Mouse (Mus musculus): ENCODE measurements around the gene Cnn3.

Cnn3 gene

DNA sequence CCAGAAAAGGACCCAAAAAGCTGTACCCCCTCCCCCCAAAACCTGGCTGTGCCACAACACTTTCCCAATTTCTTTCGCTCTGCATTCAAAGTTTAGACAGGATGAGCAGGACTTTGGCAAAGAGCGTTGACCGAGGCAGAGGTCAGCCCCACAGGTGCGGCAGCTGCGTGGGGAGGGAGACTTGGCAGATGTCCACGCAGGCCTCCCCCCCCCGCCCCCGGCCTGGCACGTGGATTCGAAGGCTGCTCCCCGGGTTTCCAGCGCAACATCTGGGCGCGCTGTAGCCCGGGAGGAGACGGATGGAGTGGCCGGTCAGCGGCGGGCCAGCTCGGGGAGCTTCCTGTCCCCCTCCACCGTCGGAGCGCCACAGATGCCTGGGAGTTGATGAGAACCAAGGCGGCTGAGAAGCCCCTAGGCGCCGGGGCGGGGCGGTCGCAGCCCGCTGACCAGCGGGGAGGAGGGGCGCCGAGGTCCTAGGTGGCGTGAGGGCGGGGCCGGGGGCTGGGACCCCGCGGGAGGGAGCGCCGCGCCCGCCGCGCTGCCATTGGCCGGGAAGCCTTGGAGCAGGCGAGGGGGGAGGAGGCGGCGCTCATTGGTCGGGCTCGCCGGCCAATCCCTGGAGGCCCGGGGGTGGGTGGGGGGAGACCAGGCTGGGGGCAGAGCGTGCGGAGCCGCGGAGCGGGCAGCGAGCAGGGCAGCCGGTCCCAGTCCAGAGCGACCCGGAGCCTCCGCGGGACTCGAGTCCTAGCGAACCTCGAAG is at the start of gene Cnn3:
Gene Cnn3 (plus strand): TSS at position 637 of the 760 bp plus-strand sequence.
- DNase-seq (ENCODE audit: low read depth, low spot score): peak; percentile 91

- DNase-seq (ENCODE audit: low read depth, low spot score): no peak
Measured at GRCm38 (mm10) chr3:121378708-121379612, 47.3 kb upstream of the Cnn3 start.

- no peak for DNase-seq (ENCODE audit: low read depth, low spot score)
Measured at GRCm38 (mm10) chr3:121379699-121380098, 46.6 kb upstream of the Cnn3 start.

GRCm38 (mm10) chr3:121387471-121388009 is 38.8 kb upstream of the Cnn3 start:
- DNase-seq (ENCODE audit: low read depth, low spot score): no peak

GRCm38 (mm10) chr3:121389366-121389765 is 36.9 kb upstream of the Cnn3 start:
- DNase-seq (ENCODE audit: low read depth, low spot score): no peak

GRCm38 (mm10) chr3:121389860-121390530 is 36.3 kb upstream of the Cnn3 start:
- DNase-seq (ENCODE audit: low read depth, low spot score): peak; percentile 52

DNA sequence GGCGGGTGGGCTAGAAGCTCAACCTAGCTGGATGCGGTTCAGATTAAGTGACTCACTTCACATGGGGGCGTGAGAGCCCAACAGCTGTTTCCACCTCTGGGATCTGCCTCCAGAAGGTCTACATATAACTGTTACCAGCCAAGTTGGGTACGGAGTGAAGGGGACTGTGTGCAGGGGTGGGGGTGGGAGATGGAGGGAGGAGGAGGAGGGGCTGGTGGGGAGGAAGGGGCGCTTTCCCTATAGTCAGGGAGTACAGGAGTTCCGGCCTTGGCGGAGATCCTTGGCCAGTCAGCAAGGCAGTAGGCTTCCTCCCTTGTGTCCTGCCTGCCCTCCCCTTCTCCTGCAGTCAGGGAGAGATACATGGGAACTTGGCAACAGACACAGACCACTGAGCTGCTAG is 35.6 kb upstream of the Cnn3 start:
- no peak for DNase-seq (ENCODE audit: low read depth, low spot score)

GRCm38 (mm10) chr3:121395588-121396295 is 30.6 kb upstream of the Cnn3 start:
- no peak for DNase-seq (ENCODE audit: low read depth, low spot score)

DNA sequence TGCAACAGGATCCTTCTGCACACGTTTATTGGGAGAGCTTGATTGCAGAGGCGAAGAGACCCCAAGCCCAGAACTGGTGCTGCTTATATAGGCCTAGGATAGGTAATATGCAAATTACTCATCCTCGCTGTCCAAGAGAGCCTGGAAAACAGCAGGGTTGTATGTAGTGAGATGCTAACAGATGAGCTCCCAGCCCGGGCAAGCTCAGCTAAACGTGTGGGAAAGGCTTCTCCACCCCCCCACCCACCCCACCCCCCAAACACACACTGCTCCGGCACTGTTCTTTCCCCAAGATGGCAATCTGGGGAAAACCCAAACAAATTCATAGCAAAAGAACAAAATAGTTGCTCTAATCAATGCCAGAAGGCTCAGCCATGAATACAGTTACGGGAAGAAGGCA is 29.7 kb upstream of the Cnn3 start:
- no peak for DNase-seq (ENCODE audit: low read depth, low spot score)

GRCm38 (mm10) chr3:121397007-121397406 is 29.3 kb upstream of the Cnn3 start:
- no peak for DNase-seq (ENCODE audit: low read depth, low spot score)

- DNase-seq (ENCODE audit: low read depth, low spot score): no peak
Measured at GRCm38 (mm10) chr3:121401384-121401783, 24.9 kb upstream of the Cnn3 start.

DNA sequence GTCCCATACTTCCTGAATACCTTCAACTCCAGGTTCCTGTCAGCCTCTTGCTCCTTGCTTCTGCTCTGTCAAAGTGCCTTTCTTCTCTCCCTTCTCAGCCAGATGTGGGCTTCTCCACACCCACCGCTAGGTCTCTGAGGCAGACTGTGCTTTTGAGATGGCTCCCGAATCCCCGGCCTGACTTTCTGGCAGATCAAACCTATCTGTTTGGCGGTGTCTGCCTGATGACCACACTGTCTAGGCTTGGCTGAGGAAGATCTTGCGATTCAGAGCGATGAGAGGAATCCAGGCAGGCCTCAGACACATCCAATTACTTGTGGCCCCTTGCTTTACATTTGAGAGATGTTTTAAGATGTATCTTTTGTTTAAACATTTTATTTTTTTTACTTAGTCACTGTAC is 24.2 kb upstream of the Cnn3 start:
- DNase-seq (ENCODE audit: low read depth, low spot score): no peak

- no peak for DNase-seq (ENCODE audit: low read depth, low spot score)
Measured at GRCm38 (mm10) chr3:121403449-121403848, 22.8 kb upstream of the Cnn3 start.

GRCm38 (mm10) chr3:121405101-121405500 is 21.2 kb upstream of the Cnn3 start:
- DNase-seq (ENCODE audit: low read depth, low spot score): no peak

DNA sequence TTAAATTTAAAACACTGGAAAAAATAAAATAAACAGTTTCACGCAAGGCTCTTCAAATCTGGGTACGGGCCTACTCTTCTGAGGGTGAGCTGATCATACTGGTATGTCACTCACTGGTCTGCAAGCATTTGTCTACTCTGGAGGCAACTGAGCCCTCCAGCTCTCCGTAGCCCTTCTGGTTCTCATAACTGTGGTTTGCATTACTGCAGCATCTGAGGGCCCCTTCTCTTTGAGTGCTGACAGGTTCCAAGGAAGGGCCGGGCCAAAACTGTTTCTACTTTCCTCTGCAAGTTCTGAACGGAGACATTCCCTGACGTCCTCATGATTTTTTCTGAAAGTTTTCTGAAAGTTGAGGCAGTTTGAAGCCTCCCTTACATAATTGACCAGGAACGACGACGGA is 18.9 kb upstream of the Cnn3 start:
- DNase-seq (ENCODE audit: low read depth, low spot score): no peak

DNA sequence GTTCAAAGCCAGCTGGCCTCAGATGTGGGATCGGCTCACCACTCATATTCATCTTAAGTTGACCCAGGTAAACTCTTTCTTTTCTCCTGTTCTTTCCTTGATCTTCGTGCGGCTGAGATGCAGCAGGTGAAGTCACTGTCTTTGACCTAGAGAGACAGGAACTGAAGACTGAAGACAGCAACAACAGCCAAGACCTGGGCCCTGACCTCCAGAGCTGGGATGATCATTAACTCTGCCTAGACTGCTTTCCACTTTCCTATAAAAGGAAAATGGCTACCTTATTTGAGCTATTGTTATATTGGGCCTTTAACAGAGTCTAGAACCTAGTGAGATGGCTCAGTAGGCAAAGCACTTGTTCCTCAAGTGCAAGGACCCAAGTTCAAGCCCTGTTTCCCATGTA is 17.9 kb upstream of the Cnn3 start:
- no peak for DNase-seq (ENCODE audit: low read depth, low spot score)

DNA sequence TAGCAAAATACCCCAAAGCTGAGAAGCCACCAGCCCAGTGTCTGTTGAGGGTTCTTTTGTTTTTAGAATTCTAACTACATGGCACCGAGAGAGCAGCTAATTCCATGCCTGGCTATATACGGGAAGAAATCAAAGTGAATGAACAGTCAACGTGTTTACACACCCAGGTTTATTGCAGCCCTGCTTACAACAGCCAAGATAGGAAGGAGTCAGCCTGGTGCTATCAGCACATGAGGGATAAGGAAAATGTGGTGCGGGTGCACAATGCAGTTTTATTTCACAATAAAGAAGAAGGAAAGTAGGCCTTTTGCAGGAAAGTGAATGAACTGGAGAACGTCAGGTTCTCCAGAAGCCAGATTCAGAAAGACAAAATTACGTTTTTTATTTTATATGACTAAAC is 14.8 kb upstream of the Cnn3 start:
- DNase-seq (ENCODE audit: low read depth, low spot score): no peak

- DNase-seq (ENCODE audit: low read depth, low spot score): no peak
Measured at GRCm38 (mm10) chr3:121416171-121417154, 9.8 kb upstream of the Cnn3 start.

- DNase-seq (ENCODE audit: low read depth, low spot score): no peak
Measured at GRCm38 (mm10) chr3:121417379-121418250, 8.7 kb upstream of the Cnn3 start.
